Mouse (Mus musculus): ENCODE results near the gene Sf1. TPM values are rescaled to one million over a fixed set of nuclear protein-coding genes. Genes with fewer than 3 reads are reported as not detected.

The Sf1 gene
- polyA plus RNA-seq, 2 experiments from 2014 or later: 47.6 to 48.6 TPM

GRCm38 (mm10) chr19:6375423-6376254, 12.1 kb downstream of the Sf1 start:
- no peak for ATAC-seq

GRCm38 (mm10) chr19:6376255-6376564, 12.7 kb downstream of the Sf1 start:
- no peak for ATAC-seq

- no peak for ATAC-seq
These were observed 13.2 kb downstream of the Sf1 start for GRCm38 (mm10) chr19:6376643-6377042.

- ATAC-seq: no peak
These were observed 14.0 kb downstream of the Sf1 start for GRCm38 (mm10) chr19:6377327-6378040.

- no peak for ATAC-seq
These were observed 17.1 kb downstream of the Sf1 start for GRCm38 (mm10) chr19:6380411-6381166.

GRCm38 (mm10) chr19:6381238-6381637, 17.7 kb downstream of the Sf1 start:
- ATAC-seq: no peak

- ATAC-seq: no peak
These were observed 18.9 kb downstream of the Sf1 start for GRCm38 (mm10) chr19:6382323-6382924.

- ATAC-seq: no peak
These were observed 20.0 kb downstream of the Sf1 start for GRCm38 (mm10) chr19:6383470-6383869.

- ATAC-seq: no peak
These were observed 20.6 kb downstream of the Sf1 start, which contains the start of gene Pygm for GRCm38 (mm10) chr19:6384128-6384527. Pygm (plus strand) TSS chr19:6384399.

- ATAC-seq: no peak
These were observed 21.5 kb downstream of the Sf1 start for GRCm38 (mm10) chr19:6384954-6385353.

- no peak for ATAC-seq
These were observed 21.9 kb downstream of the Sf1 start for GRCm38 (mm10) chr19:6385419-6385818.

GRCm38 (mm10) chr19:6385821-6386220, 22.3 kb downstream of the Sf1 start:
- ATAC-seq: no peak

GRCm38 (mm10) chr19:6386234-6386633, 22.7 kb downstream of the Sf1 start:
- ATAC-seq: no peak

- ATAC-seq: no peak
These were observed 24.5 kb downstream of the Sf1 start for GRCm38 (mm10) chr19:6388006-6388405.

GRCm38 (mm10) chr19:6389803-6390202, 26.3 kb downstream of the Sf1 start:
- ATAC-seq: peak; percentile 74

- no peak for ATAC-seq
These were observed 26.8 kb downstream of the Sf1 start for GRCm38 (mm10) chr19:6390251-6390650.

- no peak for ATAC-seq
These were observed 29.4 kb downstream of the Sf1 start for GRCm38 (mm10) chr19:6392743-6393393.

GRCm38 (mm10) chr19:6393637-6394036, 30.1 kb downstream of the Sf1 start:
- no peak for ATAC-seq

- no peak for ATAC-seq
These were observed 32.7 kb downstream of the Sf1 start for GRCm38 (mm10) chr19:6396237-6396636.

- ATAC-seq: no peak
These were observed 34.2 kb downstream of the Sf1 start for GRCm38 (mm10) chr19:6397582-6398249.

GRCm38 (mm10) chr19:6398447-6399284, 35.2 kb downstream of the Sf1 start:
- ATAC-seq: peak; percentile 41

All from activated CD4-positive, CD25-positive, alpha-beta regulatory T cell, adult 4 months (primary cell).